Mouse (Mus musculus): ENCODE measurements around the gene Arl15. TPM values are rescaled to one million over a fixed set of nuclear protein-coding genes. Genes with fewer than 3 reads are reported as not detected.

Arl15 gene
- polyA plus RNA-seq, 1 experiment from 2014 or later = 16.7 TPM

- no peak overlapping the region for H3K9ac ChIP-seq (ENCODE audit: low read length)
- 31% methylated on average over 9 of the region's 9 CpGs for WGBS
- no peak overlapping the region for H3K4me2 ChIP-seq (ENCODE audit: low read depth, severe bottlenecking)
- no peaks in the 10 kb centered on the region for H3K9me3 ChIP-seq (ENCODE audit: control insufficient read depth, low read length)
- ATAC-seq (ENCODE audit: insufficient number of reproducible peaks, low FRiP score, low TSS enrichment, low read depth) (no peak), DNase-seq (ENCODE audit: low spot score) (peak; percentile 31)
- no peaks in the 10 kb centered on the region for H3K27me3 ChIP-seq (ENCODE audit: control insufficient read depth, insufficient read depth, low read length)
- no peak overlapping the region for H3K4me3 ChIP-seq (ENCODE audit: low read depth, low read length)
- H3K4me1 ChIP-seq (ENCODE audit: control insufficient read depth, insufficient read depth, low read length) = no peaks in the 10 kb centered on the region
- 0 out of 2 replicates have a peak, but pooled peaks cover 2% of the 10 kb centered on the region for H3K36me3 ChIP-seq (ENCODE audit: control insufficient read depth, insufficient read depth, low read length)
- H3K27ac ChIP-seq (replicated peaks; ENCODE audit: low read depth, low read length) = no peak overlapping the region
Observed at GRCm38 (mm10) chr13:114091231-114091630, 296.9 kb downstream of the Arl15 start.

- Histone ChIP-seq H3K4me3 (ENCODE audit: low read depth, low read length) (no peak overlapping the region), H3K27me3 (ENCODE audit: control insufficient read depth, insufficient read depth, low read length) (no peaks in the 10 kb centered on the region), H3K4me2 (ENCODE audit: low read depth, severe bottlenecking) (no peak overlapping the region), H3K9me3 (ENCODE audit: control insufficient read depth, low read length) (no peaks in the 10 kb centered on the region), H3K4me1 (ENCODE audit: control insufficient read depth, insufficient read depth, low read length) (no peaks in the 10 kb centered on the region), H3K9ac (ENCODE audit: low read length) (no peak overlapping the region), H3K27ac (replicated peaks; ENCODE audit: low read depth, low read length) (no peak overlapping the region), H3K36me3 (ENCODE audit: control insufficient read depth, insufficient read depth, low read length) (no peaks in the 10 kb centered on the region)
- 91% methylated on average over 7 of the region's 7 CpGs for WGBS
- DNase-seq (ENCODE audit: low spot score) = no peak
- ATAC-seq (ENCODE audit: insufficient number of reproducible peaks, low FRiP score, low TSS enrichment, low read depth) = no peak
Observed at GRCm38 (mm10) chr13:114094151-114094875, 300.0 kb downstream of the Arl15 start.

- Histone ChIP-seq H3K27me3 (ENCODE audit: control insufficient read depth, insufficient read depth, low read length) (no peaks in the 10 kb centered on the region), H3K4me3 (ENCODE audit: low read depth, low read length) (no peak overlapping the region), H3K9me3 (ENCODE audit: control insufficient read depth, low read length) (no peaks in the 10 kb centered on the region), H3K9ac (ENCODE audit: low read length) (no peak overlapping the region), H3K4me2 (ENCODE audit: low read depth, severe bottlenecking) (no peak overlapping the region), H3K36me3 (ENCODE audit: control insufficient read depth, insufficient read depth, low read length) (no peaks in the 10 kb centered on the region), H3K27ac (replicated peaks; ENCODE audit: low read depth, low read length) (no peak overlapping the region), H3K4me1 (ENCODE audit: control insufficient read depth, insufficient read depth, low read length) (no peaks in the 10 kb centered on the region)
- DNase-seq (ENCODE audit: low spot score) = no peak
- ATAC-seq (ENCODE audit: insufficient number of reproducible peaks, low FRiP score, low TSS enrichment, low read depth) = no peak
- 88% methylated on average over 4 of the region's 4 CpGs for WGBS
Observed at GRCm38 (mm10) chr13:114095440-114095839, 301.1 kb downstream of the Arl15 start.

- no peaks in the 10 kb centered on the region for H3K27me3 ChIP-seq (ENCODE audit: control insufficient read depth, insufficient read depth, low read length)
- no peak overlapping the region for H3K9ac ChIP-seq (ENCODE audit: low read length)
- DNase-seq (ENCODE audit: low spot score) = no peak
- H3K4me1 ChIP-seq (ENCODE audit: control insufficient read depth, insufficient read depth, low read length) = no peaks in the 10 kb centered on the region
- H3K4me3 ChIP-seq (ENCODE audit: low read depth, low read length) = no peak overlapping the region
- no peak overlapping the region for H3K4me2 ChIP-seq (ENCODE audit: low read depth, severe bottlenecking)
- ATAC-seq (ENCODE audit: insufficient number of reproducible peaks, low FRiP score, low TSS enrichment, low read depth) = no peak
- H3K9me3 ChIP-seq (ENCODE audit: control insufficient read depth, low read length) = no peaks in the 10 kb centered on the region
- no peaks in the 10 kb centered on the region for H3K36me3 ChIP-seq (ENCODE audit: control insufficient read depth, insufficient read depth, low read length)
- no peak overlapping the region for H3K27ac ChIP-seq (replicated peaks; ENCODE audit: low read depth, low read length)
Observed at GRCm38 (mm10) chr13:114096386-114096785, 302.1 kb downstream of the Arl15 start.

- Histone ChIP-seq H3K4me1 (ENCODE audit: control insufficient read depth, insufficient read depth, low read length) (no peaks in the 10 kb centered on the region), H3K4me2 (ENCODE audit: low read depth, severe bottlenecking) (no peak overlapping the region), H3K9ac (ENCODE audit: low read length) (no peak overlapping the region), H3K27ac (replicated peaks; ENCODE audit: low read depth, low read length) (no peak overlapping the region), H3K27me3 (ENCODE audit: control insufficient read depth, insufficient read depth, low read length) (no peaks in the 10 kb centered on the region), H3K4me3 (ENCODE audit: low read depth, low read length) (no peak overlapping the region), H3K36me3 (ENCODE audit: control insufficient read depth, insufficient read depth, low read length) (no peaks in the 10 kb centered on the region), H3K9me3 (ENCODE audit: control insufficient read depth, low read length) (no peaks in the 10 kb centered on the region)
- 60% methylated on average over 5 of the region's 5 CpGs for WGBS
- ATAC-seq (ENCODE audit: insufficient number of reproducible peaks, low FRiP score, low TSS enrichment, low read depth) (no peak), DNase-seq (ENCODE audit: low spot score) (no peak)
Observed at GRCm38 (mm10) chr13:114101155-114101554, 306.9 kb downstream of the Arl15 start.

GRCm38 (mm10) chr13:114106083-114106482, 311.8 kb downstream of the Arl15 start:
- 80% methylated on average over 7 of the region's 7 CpGs for WGBS
- no peak for DNase-seq (ENCODE audit: low spot score)
- H3K27me3 ChIP-seq (ENCODE audit: control insufficient read depth, insufficient read depth, low read length) = no peaks in the 10 kb centered on the region
- H3K9ac ChIP-seq (ENCODE audit: low read length) = no peak overlapping the region
- no peaks in the 10 kb centered on the region for H3K36me3 ChIP-seq (ENCODE audit: control insufficient read depth, insufficient read depth, low read length)
- no peak for ATAC-seq (ENCODE audit: insufficient number of reproducible peaks, low FRiP score, low TSS enrichment, low read depth)
- H3K4me1 ChIP-seq (ENCODE audit: control insufficient read depth, insufficient read depth, low read length) = no peaks in the 10 kb centered on the region
- no peak overlapping the region for H3K4me2 ChIP-seq (ENCODE audit: low read depth, severe bottlenecking)
- H3K9me3 ChIP-seq (ENCODE audit: control insufficient read depth, low read length) = no peaks in the 10 kb centered on the region
- no peak overlapping the region for H3K4me3 ChIP-seq (ENCODE audit: low read depth, low read length)
- no peak overlapping the region for H3K27ac ChIP-seq (replicated peaks; ENCODE audit: low read depth, low read length)

- no peak overlapping the region for H3K9ac ChIP-seq (ENCODE audit: low read length)
- no peak overlapping the region for H3K27ac ChIP-seq (replicated peaks; ENCODE audit: low read depth, low read length)
- no peaks in the 10 kb centered on the region for H3K9me3 ChIP-seq (ENCODE audit: control insufficient read depth, low read length)
- no peaks in the 10 kb centered on the region for H3K36me3 ChIP-seq (ENCODE audit: control insufficient read depth, insufficient read depth, low read length)
- DNase-seq (ENCODE audit: low spot score) = no peak
- ATAC-seq (ENCODE audit: insufficient number of reproducible peaks, low FRiP score, low TSS enrichment, low read depth) = no peak
- no peaks in the 10 kb centered on the region for H3K4me1 ChIP-seq (ENCODE audit: control insufficient read depth, insufficient read depth, low read length)
- no peaks in the 10 kb centered on the region for H3K27me3 ChIP-seq (ENCODE audit: control insufficient read depth, insufficient read depth, low read length)
- 91% methylated on average over 7 of the region's 7 CpGs for WGBS
- no peak overlapping the region for H3K4me3 ChIP-seq (ENCODE audit: low read depth, low read length)
- no peak overlapping the region for H3K4me2 ChIP-seq (ENCODE audit: low read depth, severe bottlenecking)
Observed at GRCm38 (mm10) chr13:114107499-114107898, 313.2 kb downstream of the Arl15 start.

- ATAC-seq (ENCODE audit: insufficient number of reproducible peaks, low FRiP score, low TSS enrichment, low read depth) (no peak), DNase-seq (ENCODE audit: low spot score) (no peak)
- no peak overlapping the region for H3K27ac ChIP-seq (replicated peaks; ENCODE audit: low read depth, low read length)
- H3K36me3 ChIP-seq (ENCODE audit: control insufficient read depth, insufficient read depth, low read length) = no peaks in the 10 kb centered on the region
- no peaks in the 10 kb centered on the region for H3K9me3 ChIP-seq (ENCODE audit: control insufficient read depth, low read length)
- 84% methylated on average over 10 of the region's 10 CpGs for WGBS
- H3K4me2 ChIP-seq (ENCODE audit: low read depth, severe bottlenecking) = no peak overlapping the region
- H3K4me3 ChIP-seq (ENCODE audit: low read depth, low read length) = no peak overlapping the region
- no peaks in the 10 kb centered on the region for H3K4me1 ChIP-seq (ENCODE audit: control insufficient read depth, insufficient read depth, low read length)
- no peak overlapping the region for H3K9ac ChIP-seq (ENCODE audit: low read length)
- no peaks in the 10 kb centered on the region for H3K27me3 ChIP-seq (ENCODE audit: control insufficient read depth, insufficient read depth, low read length)
Observed at GRCm38 (mm10) chr13:114109441-114109840, 315.1 kb downstream of the Arl15 start.

GRCm38 (mm10) chr13:114109845-114110244, 315.5 kb downstream of the Arl15 start:
- Histone ChIP-seq H3K27ac (replicated peaks; ENCODE audit: low read depth, low read length) (no peak overlapping the region), H3K4me1 (ENCODE audit: control insufficient read depth, insufficient read depth, low read length) (no peaks in the 10 kb centered on the region), H3K9me3 (ENCODE audit: control insufficient read depth, low read length) (no peaks in the 10 kb centered on the region), H3K4me3 (ENCODE audit: low read depth, low read length) (no peak overlapping the region), H3K27me3 (ENCODE audit: control insufficient read depth, insufficient read depth, low read length) (no peaks in the 10 kb centered on the region), H3K4me2 (ENCODE audit: low read depth, severe bottlenecking) (no peak overlapping the region), H3K36me3 (ENCODE audit: control insufficient read depth, insufficient read depth, low read length) (no peaks in the 10 kb centered on the region), H3K9ac (ENCODE audit: low read length) (no peak overlapping the region)
- no peak for DNase-seq (ENCODE audit: low spot score)
- 28% methylated on average over 4 of the region's 4 CpGs for WGBS
- ATAC-seq (ENCODE audit: insufficient number of reproducible peaks, low FRiP score, low TSS enrichment, low read depth) = no peak

Data from limb, embryonic 11.5 days (tissue).